Comparison of ENCODE assay signal across 8 mouse cellular contexts in genomic region chr5:110230780-110231461, GRCm38 (mm10). TPM values are rescaled to one million over a fixed set of nuclear protein-coding genes. Genes with fewer than 3 reads are reported as not detected.
A peak's percentile ranks its signal among the peaks of the same experiment; 100 is the strongest.
DNase-seq lines count a peak whose midpoint lies in the region; ATAC-seq and TF ChIP-seq lines count a peak whose summit lies in the region.

TSS of gene Ankle2 (plus strand) at chr5:110231004.

- TF ChIP-seq EP300 in MEL (IDR thresholded peaks at IDR 0.05; ENCODE audit: low read depth in 1 of 2, low read length in 2 of 2) = no peak

- peak within 1 kb of the TSS; percentile 92 for H3K27ac ChIP-seq in MEL (ENCODE audit: control insufficient read depth, low read depth, low read length)
- peak within 1 kb of the TSS; percentile 96 for H3K27ac ChIP-seq in cerebellum, adult 2 months (ENCODE audit: insufficient read depth, low read length)
- peak within 1 kb of the TSS; percentile 96 for H3K27ac ChIP-seq in lung, embryonic 16.5 days (ENCODE audit: low read length)

- DNase-seq in MEL (ENCODE audit: low read depth, low spot score) = peak; percentile 96
- DNase-seq in cerebellum, adult 2 months = peak; percentile 91 to 95
- peak; percentile 93 for DNase-seq in forelimb bud, embryonic 11.5 days (ENCODE audit: low read depth, low spot score)
- peak; percentile 63 for DNase-seq in layer of hippocampus, adult 9-10 months (ENCODE audit: low spot score)
- peak; percentile 93 for DNase-seq in ovary, postnatal 10 days (ENCODE audit: low spot score)
- peak; percentile 82 to 91 for DNase-seq in thymus, postnatal 10 days (ENCODE audit: low spot score in 2 of 2)

- H3K9me3 ChIP-seq in MEL (replicated peaks; ENCODE audit: insufficient read depth, low read length) = no peaks in the 10 kb centered on the region
- no peaks in the 10 kb centered on the region for H3K9me3 ChIP-seq in lung, embryonic 16.5 days (ENCODE audit: control insufficient read depth, low read length)

- TF ChIP-seq POLR2A in MEL (IDR thresholded peaks at IDR 0.05; ENCODE audit: control insufficient read depth in 1 of 2, insufficient read depth in 1 of 2, low read depth in 1 of 2, low read length in 2 of 2, poor library complexity in 1 of 2) = peak; percentile 83 to 90
- peak; percentile 89 for TF ChIP-seq POLR2A in cerebellum, adult 2 months (IDR thresholded peaks at IDR 0.05; ENCODE audit: borderline replicate concordance, insufficient read depth, low read length)

- peak within 1 kb of the TSS; percentile 74 for H3K4me2 ChIP-seq in lung, embryonic 16.5 days (ENCODE audit: low read depth, low read length)

- peaks cover 29% of the 10 kb centered on the region for H3K79me2 ChIP-seq in MEL (ENCODE audit: control insufficient read depth, insufficient read depth, low read length, poor library complexity)

- no peaks in the 10 kb centered on the region for H3K27me3 ChIP-seq in MEL (ENCODE audit: control insufficient read depth in 1 of 2, insufficient read depth in 2 of 2, low read length in 2 of 2)
- H3K27me3 ChIP-seq in cerebellum, adult 2 months (ENCODE audit: control insufficient read depth, insufficient read depth, low read length) = no peaks in the 10 kb centered on the region
- H3K27me3 ChIP-seq in lung, embryonic 16.5 days (ENCODE audit: control insufficient read depth, insufficient read depth, low read depth, low read length) = no peaks in the 10 kb centered on the region

- under 1% methylated on average over 81 of the region's 81 CpGs for WGBS in cerebellum, adult 2 months
- under 1% methylated on average over 55 of the region's 81 CpGs for WGBS in lung, embryonic 16.5 days

- H3K9ac ChIP-seq in MEL (ENCODE audit: control insufficient read depth, low read depth, low read length, poor library complexity, severe bottlenecking) = peak within 1 kb of the TSS; percentile 100
- H3K9ac ChIP-seq in lung, embryonic 16.5 days (ENCODE audit: low read length) = peak within 1 kb of the TSS; percentile 90

- peaks cover 11 to 12% of the 10 kb centered on the region in 2 experiments for H3K4me1 ChIP-seq in MEL (ENCODE audit: control insufficient read depth in 1 of 2, insufficient read depth in 2 of 2, low read length in 2 of 2)
- H3K4me1 ChIP-seq in cerebellum, adult 2 months (ENCODE audit: control insufficient read depth, insufficient read depth, low read length) = peaks cover 10% of the 10 kb centered on the region
- H3K4me1 ChIP-seq in lung, embryonic 16.5 days (replicated peaks; ENCODE audit: control insufficient read depth, insufficient read depth, low read length) = peaks cover 15% of the 10 kb centered on the region

- no peak; a peak in 2 of 6 replicates for TF ChIP-seq CTCF in MEL (IDR thresholded peaks at IDR 0.05 in 2 of 3, conservative IDR thresholded peaks at IDR 0.05 in 1 of 3; ENCODE audit: control insufficient read depth in 1 of 3, insufficient read depth in 1 of 3, low read depth in 2 of 3, low read length in 3 of 3, poor library complexity in 1 of 3, severe bottlenecking in 1 of 3)
- no peak for TF ChIP-seq CTCF in cerebellum, adult 2 months (IDR thresholded peaks at IDR 0.05; ENCODE audit: borderline replicate concordance, insufficient read depth, low read depth, low read length)

- peaks cover 9 to 25% of the 10 kb centered on the region in 2 experiments for H3K36me3 ChIP-seq in MEL (ENCODE audit: control insufficient read depth in 1 of 2, insufficient read depth in 2 of 2, low read length in 2 of 2)
- H3K36me3 ChIP-seq in lung, embryonic 16.5 days (ENCODE audit: control insufficient read depth, insufficient read depth, low read length) = peaks cover 11% of the 10 kb centered on the region

- TF ChIP-seq RAD21 in MEL (IDR thresholded peaks at IDR 0.05; ENCODE audit: low read depth, low read length) = no peak

- H3K4me3 ChIP-seq in MEL (ENCODE audit: control insufficient read depth in 1 of 2, insufficient read depth in 1 of 2, low read depth in 2 of 2, low read length in 2 of 2) = peak within 1 kb of the TSS; percentile 86 to 100
- H3K4me3 ChIP-seq in cerebellum, adult 2 months (replicated peaks; ENCODE audit: insufficient read depth, low read depth, low read length) = peak within 1 kb of the TSS; percentile 93
- peak within 1 kb of the TSS; percentile 98 for H3K4me3 ChIP-seq in lung, embryonic 16.5 days (ENCODE audit: low read length)

- ATAC-seq in hematopoietic stem cell, adult 5-6 weeks (replicated peaks in 1 of 2; ENCODE audit: insufficient read depth in 1 of 2, low FRiP score in 2 of 2, low TSS enrichment in 1 of 2, low read depth in 1 of 2, poor library complexity in 2 of 2, severe bottlenecking in 2 of 2) = peak; percentile 86 to 94
- ATAC-seq in lung, embryonic 16.5 days (ENCODE audit: low read depth) = peak; percentile 97

TF ChIP-seq in MEL, 35 proteins besides CTCF, POLR2A, EP300 and RAD21:
- TF ChIP-seq MAFK (IDR thresholded peaks at IDR 0.05; ENCODE audit: borderline replicate concordance, low read depth, low read length) (no peak), NELFE (IDR thresholded peaks at IDR 0.05; ENCODE audit: low read depth, low read length) (peak; percentile 90), CHD2 (IDR thresholded peaks at IDR 0.05; ENCODE audit: low read length) (no peak), ZNF384 (IDR thresholded peaks at IDR 0.05; ENCODE audit: low read depth, low read length) (no peak), USF2 (IDR thresholded peaks at IDR 0.05; ENCODE audit: borderline replicate concordance in 1 of 2, insufficient read depth in 1 of 2, low read depth in 1 of 2, low read length in 2 of 2) (no peak), RCOR1 (IDR thresholded peaks at IDR 0.05; ENCODE audit: low read depth, low read length) (0 out of 2 replicates have a peak, but pooled peaks have one; percentile 36), JUND (IDR thresholded peaks at IDR 0.05; ENCODE audit: low read depth, low read length) (no peak), GATA1 (IDR thresholded peaks at IDR 0.05; ENCODE audit: low read depth, low read length) (no peak), UBTF (IDR thresholded peaks at IDR 0.05; ENCODE audit: borderline replicate concordance, insufficient read depth, low read depth, low read length) (peak; percentile 97; the same call in 1 of the 2 replicates), ZC3H11A (IDR thresholded peaks at IDR 0.05; ENCODE audit: low read depth, low read length) (peak; percentile 35; the same call in 1 of the 2 replicates), SIN3A (IDR thresholded peaks at IDR 0.05; ENCODE audit: low read length) (peak; percentile 96), TAL1 (IDR thresholded peaks at IDR 0.05; ENCODE audit: low read length) (no peak), MXI1 (IDR thresholded peaks at IDR 0.05; ENCODE audit: low read depth, low read length) (peak; percentile 82), USF1 (IDR thresholded peaks at IDR 0.05; ENCODE audit: low read depth, low read length) (0 out of 2 replicates have a peak, but pooled peaks have one; percentile 20), POLR2AphosphoS2 (IDR thresholded peaks at IDR 0.05; ENCODE audit: low read length) (peak; percentile 89), MYC (IDR thresholded peaks at IDR 0.05; ENCODE audit: low read depth, low read length) (no peak), BHLHE40 (IDR thresholded peaks at IDR 0.05; ENCODE audit: borderline replicate concordance, low read depth, low read length) (0 out of 2 replicates have a peak, but pooled peaks have one; percentile 15), POLR2AphosphoS5 (IDR thresholded peaks at IDR 0.05; ENCODE audit: borderline replicate concordance, low read depth, low read length) (no peak), MYB (IDR thresholded peaks at IDR 0.05; ENCODE audit: low read depth, low read length) (no peak), HCFC1 (IDR thresholded peaks at IDR 0.05; ENCODE audit: low read depth, low read length) (peak; percentile 97), ELF1 (IDR thresholded peaks at IDR 0.05; ENCODE audit: low read depth, low read length) (peak; percentile 76; the same call in 1 of the 2 replicates), MEF2A (IDR thresholded peaks at IDR 0.05; ENCODE audit: extremely low read depth, insufficient replicate concordance, low read depth, low read length, poor library complexity, severe bottlenecking) (peak; percentile 67; the same call in 1 of the 2 replicates), GABPA (IDR thresholded peaks at IDR 0.05; ENCODE audit: low read depth, low read length) (no peak; the same call in 1 of the 2 replicates), TBP (IDR thresholded peaks at IDR 0.05; ENCODE audit: low read depth, low read length) (peak; percentile 63), MAX (IDR thresholded peaks at IDR 0.05; ENCODE audit: low read length) (peak; percentile 98), E2F4 (IDR thresholded peaks at IDR 0.05; ENCODE audit: borderline replicate concordance, low read depth, low read length) (no peak), KAT2A (conservative IDR thresholded peaks at IDR 0.05; ENCODE audit: low read depth, low read length) (peak; percentile 92), ETS1 (IDR thresholded peaks at IDR 0.05; ENCODE audit: low read depth, low read length) (peak; percentile 39; the same call in 1 of the 2 replicates), ZMIZ1 (IDR thresholded peaks at IDR 0.05; ENCODE audit: low read depth, low read length) (peak; percentile 88), TCF12 (IDR thresholded peaks at IDR 0.05; ENCODE audit: low read depth, low read length) (peak; percentile 84), MAZ (IDR thresholded peaks at IDR 0.05; ENCODE audit: low read depth, low read length) (no peak), CHD1 (IDR thresholded peaks at IDR 0.05; ENCODE audit: low read depth, low read length) (no peak), NRF1 (IDR thresholded peaks at IDR 0.05; ENCODE audit: insufficient read depth, low read depth, low read length, poor library complexity, severe bottlenecking) (peak; percentile 70)

RNA-seq across cellular contexts. Expression of gene Ankle2, which starts in this region (rescaled TPM):
- total RNA-seq in MEL (2012; rRNA removed) = 31.7 and 37.9 TPM in 2 replicates
- polyA plus RNA-seq in MEL (2012; ENCODE audit: insufficient read depth in 1 of 2, insufficient read length in 2 of 2, low read depth in 1 of 2, low replicate concordance in 2 of 2, missing spikeins in 1 of 2) = 100 to 1,000 TPM in 1 of 2 experiments, 10 to 100 TPM in 1; 29.5 to 270 TPM
- 22.8 and 23.5 TPM in 2 replicates for polyA plus RNA-seq in cerebellum, adult 2 months (2012; rRNA removed)
- 62.4 and 93.2 TPM in 2 replicates for total RNA-seq in hematopoietic stem cell, adult 5-6 weeks (2017)
- polyA plus RNA-seq in lung, embryonic 16.5 days (2015; fragmentation: Nextera tagmentation; extraction: Ambion mirVana) = 20.9 and 23.9 TPM in 2 replicates

Comparison
In these comparisons a context has a peak if more than half of its experiments do, and no peak if none do; other contexts are left out.
1. Peak in every context shown above with its lines: DNase-seq, ATAC-seq, H3K4me3 ChIP-seq and H3K27ac ChIP-seq.